Mouse (Mus musculus) testis, adult 2 months (tissue): Measurements from ENCODE around the gene Snx30.

Experiments
- CTCF ChIP-seq: fragments of 200-500 bp; IDR thresholded peaks from 2 replicates; pipeline ENCODE4 v1.5.1; 2012; ENCODE audit warnings: low read depth, mild to moderate bottlenecking, inconsistent platforms, low read length, moderate library complexity; ENCODE audit not compliant: control insufficient read depth, insufficient read depth, insufficient replicate concordance
- POLR2A ChIP-seq: fragments of 200-500 bp; IDR thresholded peaks from 2 replicates; pipeline ENCODE4 v1.6.1; 2012; ENCODE audit warnings: low read depth, mild to moderate bottlenecking, inconsistent platforms, low read length, moderate library complexity; ENCODE audit not compliant: control insufficient read depth

- TF ChIP-seq CTCF (no peak), POLR2A (no peak)
These were observed 40.1 kb upstream of the Snx30 start for GRCm38 (mm10) chr4:59765385-59766005.
